Mouse (Mus musculus): ENCODE measurements at regions not wholly inside any gene's neighbourhood (a gene's known extent, or its start where the extent isn't known, plus 50 kb on each side); places are given as distances from the start of the nearest gene placed in this dataset.

DNA sequence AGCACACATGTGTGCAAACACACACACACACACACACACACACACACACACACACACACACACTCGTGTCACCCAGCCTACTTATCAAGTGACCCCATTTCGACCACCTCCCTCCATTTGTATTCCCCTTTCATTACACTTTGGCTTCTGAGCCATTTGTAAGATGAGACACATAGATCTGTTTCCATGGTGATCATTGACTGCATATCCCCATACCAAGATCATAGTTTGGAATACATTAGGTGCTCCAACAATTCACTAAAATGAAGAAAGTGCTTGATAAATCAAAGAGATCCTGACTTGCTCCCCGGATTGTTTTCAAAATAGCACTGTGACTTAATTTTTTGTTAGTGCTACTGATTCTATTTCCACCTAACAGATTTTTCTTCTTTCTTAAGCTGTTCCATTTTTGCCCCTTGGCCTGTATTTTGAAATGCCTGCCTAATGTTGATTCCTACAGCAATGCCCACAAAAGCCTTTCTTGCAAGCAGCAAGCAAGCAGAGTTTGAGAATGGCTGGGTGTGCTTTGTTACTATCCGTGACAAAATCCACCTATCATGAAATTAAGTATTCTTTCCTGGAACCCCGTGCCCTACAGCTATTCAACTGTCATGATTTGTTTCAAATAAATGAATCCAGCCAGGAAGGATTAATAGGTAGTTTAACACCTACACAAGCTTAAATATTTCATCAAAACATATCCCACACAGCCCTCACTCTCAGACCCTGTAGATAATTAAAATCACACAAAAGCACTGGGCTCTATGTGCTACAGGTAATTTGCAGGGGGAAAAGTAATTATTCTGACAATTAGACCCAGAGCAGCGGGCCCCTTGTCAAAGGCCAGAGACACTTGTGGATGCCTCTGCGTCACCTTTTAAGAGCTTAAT lies 168.1 kb upstream of the Rgma start:
- H3K27ac ChIP-seq (replicated peaks): no peak overlapping the region
- H3K4me2 ChIP-seq (replicated peaks; ENCODE audit: low read depth): no peak overlapping the region
- H3K4me1 ChIP-seq (replicated peaks; ENCODE audit: control insufficient read depth, insufficient read depth): peaks cover 6% of the 10 kb centered on the region; the same call in 1 of the 2 replicates
- H3K9ac ChIP-seq (ENCODE audit: low read length): no peak overlapping the region
- WGBS: 60% methylated on average over 7 of the region's 7 CpGs
- no peaks in the 10 kb centered on the region for H3K36me3 ChIP-seq (ENCODE audit: control insufficient read depth, insufficient read depth, low read length)
- TF ChIP-seq CTCF (IDR thresholded peaks at IDR 0.05; ENCODE audit: low read depth) (no peak), EP300 (optimal IDR thresholded peaks at IDR 0.05) (no peak)
- no peak overlapping the region for H3K4me3 ChIP-seq (ENCODE audit: low read depth, low read length)
- DNase-seq (ENCODE audit: low spot score) (no peak), ATAC-seq (ENCODE audit: low FRiP score, low TSS enrichment) (no peak)
- H3K27me3 ChIP-seq (ENCODE audit: control insufficient read depth, insufficient read depth, low read length): no peaks in the 10 kb centered on the region
- H3K9me3 ChIP-seq (ENCODE audit: control insufficient read depth, low read length): no peaks in the 10 kb centered on the region

DNA sequence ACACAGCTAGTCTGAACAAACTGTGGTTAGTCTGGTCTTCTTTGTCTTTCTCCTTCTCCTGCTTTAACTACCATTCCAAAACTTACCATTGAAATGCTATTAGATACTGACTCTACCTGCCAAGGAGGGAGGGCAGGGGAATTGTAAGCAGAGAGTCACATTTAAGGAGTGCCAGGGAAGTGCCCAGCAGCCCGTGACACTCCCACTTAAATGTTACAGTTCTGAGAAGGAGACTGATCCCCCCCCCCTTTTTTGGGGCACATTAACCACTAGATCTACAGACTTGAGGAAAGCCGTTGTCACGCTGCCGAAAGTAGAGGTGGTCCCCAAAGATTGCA lies 166.9 kb upstream of the Rgma start:
- Histone ChIP-seq H3K4me1 (replicated peaks; ENCODE audit: control insufficient read depth, insufficient read depth) (peaks cover 6% of the 10 kb centered on the region; the same call in 1 of the 2 replicates), H3K27ac (replicated peaks) (peak overlapping the region; percentile 88), H3K27me3 (ENCODE audit: control insufficient read depth, insufficient read depth, low read length) (no peaks in the 10 kb centered on the region), H3K36me3 (ENCODE audit: control insufficient read depth, insufficient read depth, low read length) (no peaks in the 10 kb centered on the region), H3K4me3 (ENCODE audit: low read depth, low read length) (no peak overlapping the region), H3K9me3 (ENCODE audit: control insufficient read depth, low read length) (no peaks in the 10 kb centered on the region), H3K4me2 (replicated peaks; ENCODE audit: low read depth) (peak overlapping the region; percentile 23; the same call in 1 of the 2 replicates), H3K9ac (ENCODE audit: low read length) (no peak overlapping the region)
- 58% methylated on average over 4 of the region's 4 CpGs for WGBS
- TF ChIP-seq CTCF (IDR thresholded peaks at IDR 0.05; ENCODE audit: low read depth) (no peak), EP300 (optimal IDR thresholded peaks at IDR 0.05) (no peak)
- ATAC-seq (ENCODE audit: low FRiP score, low TSS enrichment) (0 out of 2 replicates have a peak, but pooled peaks have one; percentile 8), DNase-seq (ENCODE audit: low spot score) (no peak)

DNA sequence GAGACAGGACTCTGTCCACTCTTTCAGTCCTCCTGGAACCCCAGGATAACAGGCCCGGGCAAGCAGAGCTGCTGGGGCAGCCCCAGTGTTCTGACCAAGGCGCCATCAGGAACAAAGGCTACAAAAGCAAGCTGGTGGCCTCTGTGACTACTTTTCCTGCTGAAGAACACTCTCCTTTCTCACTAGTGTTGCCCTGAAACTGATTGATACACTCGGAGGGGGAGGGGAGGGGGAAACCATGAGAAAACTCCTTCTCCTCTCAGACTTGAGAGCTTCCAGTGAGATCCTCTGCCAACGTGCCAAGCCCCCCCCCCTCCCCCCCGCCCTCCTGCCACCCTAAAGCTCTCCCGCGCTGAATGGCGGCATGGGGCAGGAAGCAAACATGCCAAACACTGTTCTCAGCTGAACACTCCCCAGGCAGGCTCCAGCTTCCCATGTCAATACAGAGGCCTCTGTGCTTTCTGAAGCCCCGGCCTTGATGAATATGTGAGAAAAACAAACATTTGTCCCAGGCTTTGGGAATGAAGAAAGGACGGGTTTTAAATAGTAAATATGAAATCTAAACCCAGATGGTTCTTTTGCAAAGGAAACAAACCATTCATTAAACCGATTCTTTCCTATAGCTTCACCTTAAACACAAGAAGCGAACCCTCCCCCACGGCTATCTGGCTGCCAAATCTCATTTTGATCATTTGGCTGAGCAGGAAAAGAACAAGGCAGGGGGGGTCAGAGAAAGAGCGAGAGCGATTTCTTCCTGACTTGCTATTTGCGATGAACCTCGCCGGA lies 166.3 kb upstream of the Rgma start:
- H3K36me3 ChIP-seq (ENCODE audit: control insufficient read depth, insufficient read depth, low read length): no peaks in the 10 kb centered on the region
- 0 out of 2 replicates have a peak overlapping the region, but pooled peaks have one; percentile 31 for H3K9ac ChIP-seq (ENCODE audit: low read length)
- DNase-seq (ENCODE audit: low spot score): peak; percentile 72
- ATAC-seq (ENCODE audit: low FRiP score, low TSS enrichment): peak; percentile 83
- H3K27ac ChIP-seq (replicated peaks): peak overlapping the region; percentile 88
- peak overlapping the region; percentile 23; the same call in 1 of the 2 replicates for H3K4me2 ChIP-seq (replicated peaks; ENCODE audit: low read depth)
- WGBS: 19% methylated on average over 18 of the region's 18 CpGs
- no peak overlapping the region for H3K4me3 ChIP-seq (ENCODE audit: low read depth, low read length)
- peaks cover 6% of the 10 kb centered on the region; the same call in 1 of the 2 replicates for H3K4me1 ChIP-seq (replicated peaks; ENCODE audit: control insufficient read depth, insufficient read depth)
- H3K9me3 ChIP-seq (ENCODE audit: control insufficient read depth, low read length): no peaks in the 10 kb centered on the region
- no peaks in the 10 kb centered on the region for H3K27me3 ChIP-seq (ENCODE audit: control insufficient read depth, insufficient read depth, low read length)
- TF ChIP-seq EP300 (optimal IDR thresholded peaks at IDR 0.05): no peak
- no peak for TF ChIP-seq CTCF (IDR thresholded peaks at IDR 0.05; ENCODE audit: low read depth)

DNA sequence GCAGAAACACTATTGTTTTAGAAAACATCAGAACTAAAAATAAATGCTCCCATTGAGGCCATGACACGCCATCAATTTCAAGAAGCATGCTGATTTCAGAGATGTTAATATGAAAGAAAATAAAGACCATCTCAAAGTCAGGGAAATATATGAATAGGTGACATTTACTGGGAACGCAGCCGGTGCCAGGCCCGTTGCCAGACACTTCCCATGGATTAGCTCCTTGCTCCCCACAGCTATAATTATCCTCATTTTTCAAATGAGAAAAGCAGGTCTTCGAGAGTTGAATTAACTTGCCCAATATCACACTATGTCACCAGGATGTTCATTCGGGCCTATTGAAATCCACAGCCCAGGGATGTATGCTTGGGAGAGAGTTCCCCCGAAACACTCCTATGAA lies 165.2 kb upstream of the Rgma start:
- Histone ChIP-seq H3K36me3 (ENCODE audit: control insufficient read depth, insufficient read depth, low read length) (no peaks in the 10 kb centered on the region), H3K4me2 (replicated peaks; ENCODE audit: low read depth) (no peak overlapping the region), H3K27ac (replicated peaks) (no peak overlapping the region; the same call in 1 of the 2 replicates), H3K9ac (ENCODE audit: low read length) (no peak overlapping the region), H3K27me3 (ENCODE audit: control insufficient read depth, insufficient read depth, low read length) (no peaks in the 10 kb centered on the region), H3K9me3 (ENCODE audit: control insufficient read depth, low read length) (no peaks in the 10 kb centered on the region), H3K4me3 (ENCODE audit: low read depth, low read length) (no peak overlapping the region), H3K4me1 (replicated peaks; ENCODE audit: control insufficient read depth, insufficient read depth) (peaks cover 6% of the 10 kb centered on the region; the same call in 1 of the 2 replicates)
- TF ChIP-seq EP300 (optimal IDR thresholded peaks at IDR 0.05) (no peak), CTCF (IDR thresholded peaks at IDR 0.05; ENCODE audit: low read depth) (no peak)
- ATAC-seq (ENCODE audit: low FRiP score, low TSS enrichment): no peak
- 52% methylated on average over 7 of the region's 7 CpGs for WGBS
- no peak for DNase-seq (ENCODE audit: low spot score)

GRCm38 (mm10) chr7:73222237-73222915 lies 152.9 kb upstream of the Rgma start:
- H3K27ac ChIP-seq (replicated peaks): no peak overlapping the region
- no peak for DNase-seq (ENCODE audit: low spot score)
- H3K4me2 ChIP-seq (replicated peaks; ENCODE audit: low read depth): no peak overlapping the region
- no peak overlapping the region for H3K4me3 ChIP-seq (ENCODE audit: low read depth, low read length)
- no peak overlapping the region for H3K9ac ChIP-seq (ENCODE audit: low read length)
- TF ChIP-seq CTCF (IDR thresholded peaks at IDR 0.05; ENCODE audit: low read depth) (no peak), EP300 (optimal IDR thresholded peaks at IDR 0.05) (no peak)
- no peaks in the 10 kb centered on the region for H3K36me3 ChIP-seq (ENCODE audit: control insufficient read depth, insufficient read depth, low read length)
- no peaks in the 10 kb centered on the region for H3K9me3 ChIP-seq (ENCODE audit: control insufficient read depth, low read length)
- no peaks in the 10 kb centered on the region for H3K27me3 ChIP-seq (ENCODE audit: control insufficient read depth, insufficient read depth, low read length)
- 40% methylated on average over 4 of the region's 4 CpGs for WGBS
- H3K4me1 ChIP-seq (replicated peaks; ENCODE audit: control insufficient read depth, insufficient read depth): no peaks in the 10 kb centered on the region
- no peak for ATAC-seq (ENCODE audit: low FRiP score, low TSS enrichment)
